Mouse (Mus musculus) left cerebral cortex, postnatal 4 days (tissue): ENCODE measurements around the gene Clec16a. TPM values are rescaled to one million over a fixed set of nuclear protein-coding genes. Genes with fewer than 3 reads are reported as not detected.
A peak's percentile ranks its signal among the peaks of the same experiment; 100 is the strongest.

Experiments used
- DNase-seq: peaks from one replicate; pipeline ENCODE4 v3.0.0-alpha.2; 2022
- intact Hi-C: fragments of 180-260 bp; cut with DNase I; formaldehyde crosslinking; loops from one replicate; pipeline ENCODE4 v1.15.1; 2025
- total RNA-seq, 2 experiments: library from RNA; stranded (reverse); gene quantifications; 2 replicates each; pipeline ENCODE4 v1.2.3; 2021

Clec16a gene
- total RNA-seq: 10 to 100 TPM; 59.0 to 66.1 TPM

DNA sequence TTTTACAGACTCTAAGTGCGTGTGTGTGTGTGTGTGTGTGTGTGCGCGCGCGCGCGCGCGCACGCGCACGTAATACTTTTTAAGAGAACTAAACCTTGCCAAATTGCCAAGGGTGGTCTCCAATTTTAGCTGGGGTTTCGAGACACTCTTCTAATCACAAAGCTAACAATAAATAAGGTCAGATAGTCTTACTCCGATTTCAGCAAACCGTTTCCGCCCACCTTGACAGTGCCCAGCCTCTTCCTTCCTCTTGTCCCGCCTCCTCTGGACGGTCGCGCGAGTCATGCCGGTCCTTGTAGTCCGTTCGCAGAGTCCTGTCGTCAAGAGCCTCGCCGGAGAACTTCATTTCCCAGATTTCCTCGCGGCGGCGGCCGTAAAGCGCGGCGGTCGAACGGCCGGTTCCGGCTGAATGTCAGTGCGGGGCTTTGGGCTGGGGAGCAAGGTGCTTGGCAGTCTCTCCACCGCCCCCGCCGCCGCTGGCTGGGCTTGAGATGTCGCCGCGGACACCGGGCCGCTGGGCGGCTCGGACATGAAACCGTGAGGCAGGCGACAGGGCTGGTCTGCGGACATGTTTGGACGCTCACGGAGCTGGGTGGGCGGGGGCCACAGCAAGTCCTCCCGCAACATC lies at the start of gene Clec16a:
TSS of gene Clec16a (plus strand) at position 345 of the 628 bp plus-strand sequence.
- DNase-seq: peak; percentile 96
- intact Hi-C loops: no loop called here

DNA sequence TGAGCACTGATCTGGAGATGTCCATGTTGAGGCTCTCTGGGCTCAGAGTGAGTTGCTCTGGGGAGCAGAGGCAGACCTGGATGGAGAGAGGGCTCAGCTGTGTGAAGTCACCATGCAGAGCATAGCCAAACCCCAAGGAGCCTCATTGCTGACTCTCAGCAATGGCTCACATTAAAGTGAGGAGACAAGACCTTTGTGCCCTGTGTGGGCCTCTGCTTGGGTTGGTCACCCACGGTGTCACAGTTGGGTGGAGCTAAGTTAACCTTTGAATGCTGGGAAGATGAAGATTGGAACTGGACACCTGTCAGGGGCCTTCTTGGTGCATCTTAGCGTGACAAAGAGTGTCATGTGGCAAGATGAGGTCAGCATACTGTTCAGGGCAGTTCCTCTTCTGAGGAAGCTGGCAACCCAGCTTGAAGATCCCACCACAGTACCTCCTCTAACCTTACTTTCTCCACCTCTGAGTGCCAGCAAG lies 49.3 kb upstream of the Clec16a start:
- intact Hi-C loops: no loop called here
- DNase-seq: no peak

DNA sequence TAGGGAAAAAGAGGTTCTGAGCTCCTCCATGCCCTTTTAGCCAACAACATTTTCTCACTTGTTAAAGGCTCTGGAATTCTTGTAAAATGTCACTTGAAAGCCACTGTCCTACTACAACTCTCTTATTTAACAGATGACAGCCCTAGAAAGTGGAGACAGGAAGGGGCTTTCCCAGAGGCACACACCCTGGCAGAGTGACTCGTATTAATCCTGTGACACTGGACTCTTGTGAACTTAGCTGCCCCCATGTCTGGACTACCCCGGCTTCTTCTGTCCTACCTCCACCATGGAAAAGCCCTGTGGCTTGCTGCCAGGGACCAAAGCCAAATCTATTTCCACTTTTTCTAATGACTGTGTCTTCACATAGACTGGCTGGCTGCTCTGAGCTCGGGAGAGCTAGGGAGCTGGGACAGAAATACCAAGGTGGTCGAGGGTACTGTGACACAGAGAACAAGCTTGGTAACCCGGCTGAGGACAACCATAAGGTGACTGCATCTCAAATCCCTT lies 47.0 kb upstream of the Clec16a start:
- intact Hi-C loops: no loop called here
- DNase-seq: peak; percentile 35

DNA sequence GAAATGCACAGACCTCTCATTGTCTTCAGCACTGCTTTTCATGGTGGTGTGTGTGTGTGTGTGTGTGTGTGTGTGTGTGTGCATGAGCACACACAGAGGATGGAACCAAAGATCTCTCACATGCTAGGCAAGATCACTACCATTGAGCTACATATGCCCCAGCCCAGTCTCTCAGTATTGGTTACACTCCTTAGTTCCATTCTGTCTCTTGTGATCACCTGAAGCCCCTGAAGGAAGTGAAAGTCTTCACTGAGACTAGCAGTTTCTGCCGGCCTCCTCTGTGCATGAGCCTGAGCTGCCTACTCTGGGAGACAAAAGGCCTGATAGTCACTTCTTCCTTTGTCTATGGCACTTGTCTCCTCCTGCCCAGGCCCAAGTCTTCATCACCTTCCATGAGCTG lies 46.0 kb upstream of the Clec16a start:
- intact Hi-C loops: no loop called here
- DNase-seq: no peak

DNA sequence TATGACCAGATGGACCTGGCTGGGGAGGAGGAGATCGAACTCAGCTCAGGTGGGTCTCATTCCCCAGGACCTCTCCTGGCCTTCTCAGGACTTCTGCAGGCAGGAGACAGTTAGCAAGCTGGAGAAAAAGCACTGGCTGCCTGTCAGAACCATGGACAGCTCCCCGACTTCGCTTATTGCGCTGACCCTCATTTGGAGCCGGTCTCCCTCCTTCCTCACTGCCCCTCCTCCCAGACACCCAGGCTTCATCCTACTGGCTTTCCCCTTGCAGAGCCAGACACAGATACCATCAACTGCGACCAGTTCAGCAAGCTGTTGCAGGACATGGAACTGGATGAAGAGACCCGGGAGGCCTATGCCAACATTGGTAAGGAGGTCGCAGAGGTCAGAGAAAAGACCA lies 43.3 kb upstream of the Clec16a start:
- intact Hi-C loops: no loop called here
- DNase-seq: peak; percentile 32

DNA sequence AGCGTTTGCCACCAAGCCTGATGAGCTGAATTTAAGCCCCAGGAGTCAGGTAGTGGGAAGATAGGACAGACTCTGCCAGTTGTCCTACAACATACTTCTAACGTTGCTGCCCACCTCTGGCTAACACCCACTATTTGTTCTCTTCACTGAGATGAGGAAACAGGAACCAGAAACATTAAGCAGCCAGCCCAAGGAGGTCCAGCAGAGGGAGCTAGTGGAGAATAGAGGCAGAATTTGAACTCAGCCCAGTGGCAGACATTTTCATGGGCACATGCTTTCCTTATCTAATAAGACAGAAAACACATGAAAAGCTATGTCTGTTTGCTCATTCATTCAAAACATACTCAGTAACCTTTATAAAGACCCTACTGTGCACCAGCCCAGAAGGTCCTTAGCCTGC lies 42.1 kb upstream of the Clec16a start:
- DNase-seq: no peak
- intact Hi-C loops: no loop called here

DNA sequence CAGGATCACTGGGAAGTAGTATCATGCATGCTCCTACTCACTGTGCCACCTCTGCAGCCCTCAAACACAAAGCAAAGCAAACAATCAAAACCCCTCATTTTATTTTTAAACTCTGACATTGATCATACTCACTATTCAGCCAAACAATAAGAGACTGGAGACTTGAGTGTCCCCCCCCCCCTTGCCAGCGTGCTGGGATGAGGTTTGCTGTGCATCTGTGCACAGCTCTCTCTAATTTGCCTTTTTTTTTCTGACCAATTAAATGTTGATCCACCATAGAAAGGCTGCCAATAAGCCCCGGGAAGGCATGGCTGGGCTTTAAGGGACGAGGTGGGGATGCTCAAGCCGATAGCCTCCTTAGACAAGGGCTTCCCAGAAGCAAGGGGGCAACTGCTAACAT lies 37.7 kb upstream of the Clec16a start:
- intact Hi-C loops: no loop called here
- DNase-seq: no peak

DNA sequence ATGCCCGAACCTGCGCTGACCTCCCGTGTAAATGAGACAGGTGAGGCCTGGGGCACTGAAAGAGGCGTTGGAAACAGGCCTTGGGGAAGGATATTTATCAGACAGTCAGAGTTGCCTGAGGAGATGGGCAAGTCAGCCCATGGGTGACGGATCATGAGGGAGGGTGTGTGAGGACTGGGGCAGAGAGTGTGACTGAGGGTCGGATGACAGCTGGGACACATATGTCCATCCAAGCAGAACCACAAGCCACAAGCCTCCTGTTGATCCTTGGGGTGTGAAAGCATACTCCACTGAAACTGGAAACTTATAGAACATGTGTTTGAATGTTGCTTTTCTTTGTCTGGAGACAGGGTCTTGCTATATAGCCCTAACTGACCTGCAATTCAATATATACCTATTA lies 36.4 kb upstream of the Clec16a start:
- intact Hi-C loops: no loop called here
- DNase-seq: no peak

DNA sequence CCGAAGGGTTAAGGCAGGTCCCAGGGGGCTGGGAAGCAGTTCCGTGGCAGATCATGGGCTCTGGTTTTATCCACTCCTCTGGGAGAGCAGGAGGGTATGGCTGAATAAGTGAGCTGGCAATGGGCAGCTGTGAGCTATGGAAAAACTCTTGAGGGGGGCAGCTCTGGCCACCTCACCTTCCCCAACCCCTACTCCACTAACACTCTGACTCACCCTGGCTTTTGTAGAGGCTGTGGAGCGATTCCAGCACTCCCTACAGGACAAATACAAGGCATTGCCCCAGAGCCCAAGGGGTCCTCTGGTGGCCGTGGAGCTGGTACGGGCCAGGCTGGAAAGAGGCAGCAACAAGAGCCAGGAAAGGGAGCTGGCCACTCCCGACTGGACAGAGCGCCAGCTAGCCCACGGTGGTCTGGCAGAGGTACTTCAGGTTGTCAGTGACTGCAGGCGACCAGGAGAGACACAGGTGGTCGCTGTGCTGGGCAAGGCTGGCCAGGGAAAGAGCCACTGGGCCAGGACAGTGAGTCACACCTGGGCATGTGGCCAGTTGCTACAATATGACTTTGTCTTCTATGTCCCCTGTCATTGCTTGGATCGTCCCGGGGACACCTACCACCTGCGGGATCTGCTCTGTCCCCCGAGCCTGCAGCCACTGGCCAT lies 34.5 kb upstream of the Clec16a start:
- intact Hi-C loops: no loop called here
- peak; percentile 64 for DNase-seq

DNA sequence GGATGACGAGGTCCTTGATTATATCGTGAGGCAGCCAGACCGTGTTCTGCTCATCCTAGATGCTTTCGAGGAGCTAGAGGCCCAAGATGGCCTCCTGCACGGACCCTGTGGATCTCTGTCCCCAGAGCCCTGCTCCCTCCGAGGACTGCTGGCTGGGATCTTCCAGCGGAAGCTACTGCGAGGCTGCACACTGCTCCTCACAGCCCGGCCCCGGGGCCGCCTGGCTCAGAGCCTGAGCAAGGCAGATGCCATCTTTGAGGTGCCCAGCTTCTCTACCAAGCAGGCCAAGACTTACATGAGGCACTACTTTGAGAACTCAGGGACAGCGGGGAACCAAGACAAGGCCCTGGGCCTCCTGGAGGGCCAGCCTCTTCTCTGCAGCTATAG lies 34.0 kb upstream of the Clec16a start:
- intact Hi-C loops: no loop called here
- DNase-seq: peak; percentile 53

DNA sequence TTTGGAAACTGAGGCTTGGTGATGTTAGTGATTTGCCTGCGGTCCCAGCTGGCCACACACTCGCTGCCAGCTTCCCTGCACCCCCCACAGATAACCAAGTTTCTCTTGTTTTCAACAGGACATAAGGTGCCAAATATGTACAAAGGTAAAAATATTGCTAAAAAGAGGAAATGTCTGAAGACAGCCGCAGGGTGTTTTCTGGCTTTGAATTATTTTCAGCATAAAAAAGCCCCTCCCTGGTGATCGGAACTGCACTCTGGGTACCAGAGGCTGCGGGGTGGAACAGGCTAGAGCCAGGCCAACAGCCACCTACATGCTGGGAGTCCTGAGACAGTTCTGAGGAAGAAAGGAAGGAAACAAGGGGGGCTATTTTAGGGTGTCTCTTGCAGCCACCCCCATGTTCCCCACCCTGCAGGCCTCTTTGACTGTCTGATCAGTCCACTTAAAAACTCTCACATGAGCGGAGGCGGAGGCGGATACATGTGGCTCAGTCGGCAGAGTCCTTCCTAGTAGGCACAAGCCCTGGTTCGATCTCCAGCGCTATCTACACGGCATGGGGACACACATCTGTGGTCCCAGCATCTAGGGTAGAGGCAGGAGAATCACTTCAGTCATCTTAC lies 29.1 kb upstream of the Clec16a start:
- intact Hi-C loops: no loop called here

DNA sequence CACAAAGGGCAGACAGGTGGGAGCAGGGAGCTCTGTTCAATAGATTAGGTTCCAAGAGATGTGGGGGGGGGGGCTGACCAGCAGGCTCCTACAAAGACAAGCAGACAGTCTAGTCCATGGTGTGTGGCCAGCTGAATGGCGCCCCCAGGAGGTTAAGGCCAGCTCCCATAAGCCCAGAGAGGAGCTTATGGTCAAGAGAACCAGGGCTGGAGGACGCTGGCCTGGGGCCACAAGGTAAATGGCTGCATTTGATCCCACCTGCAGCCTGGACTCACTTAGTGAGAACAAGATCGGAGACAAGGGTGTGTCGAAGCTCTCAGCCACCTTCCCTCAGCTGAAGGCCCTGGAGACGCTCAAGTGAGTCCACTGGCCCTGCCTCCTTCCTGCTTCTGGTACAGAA lies 27.1 kb upstream of the Clec16a start:
- intact Hi-C loops: no loop called here
- no peak for DNase-seq

More for the DNA sequence above, 29.1 kb upstream of the Clec16a start:
- no peak for DNase-seq

DNA sequence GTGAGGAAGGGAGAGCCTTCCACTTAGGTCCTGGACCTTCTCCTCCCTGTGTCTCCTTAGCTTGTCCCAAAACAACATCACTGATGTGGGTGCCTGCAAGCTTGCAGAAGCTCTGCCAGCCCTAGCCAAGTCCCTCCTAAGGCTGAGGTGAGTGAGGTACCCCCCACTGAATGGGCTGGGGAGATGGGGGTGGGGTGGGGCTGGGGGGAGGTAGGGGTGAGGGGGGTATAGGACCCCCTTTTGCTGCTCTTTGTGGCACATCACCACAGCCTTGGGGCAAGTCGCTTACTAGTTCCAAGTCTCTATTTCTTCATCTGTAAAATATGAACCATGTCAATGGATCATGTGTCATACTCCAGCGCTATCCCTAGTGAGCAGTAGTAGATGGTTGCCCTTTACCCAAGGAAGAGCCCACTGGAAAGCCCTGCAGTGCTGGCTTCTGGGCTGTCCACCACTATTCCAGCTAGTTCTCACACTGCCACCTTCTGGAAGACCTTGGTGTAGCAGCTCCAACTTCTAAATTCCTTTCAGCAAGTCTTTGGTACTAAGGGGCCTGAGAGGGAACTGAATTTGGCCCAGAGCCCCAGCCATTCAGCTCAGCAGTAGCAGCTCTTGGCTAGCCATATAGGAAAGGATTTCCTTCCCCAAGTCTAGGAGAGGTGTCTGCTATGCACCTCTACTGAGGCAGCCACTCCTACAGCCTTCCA lies 24.1 kb upstream of the Clec16a start:
- intact Hi-C loops: loop anchor here (5.0 to 10.0 kb wide), 3 partner anchors 104 to 426 kb away; no protein-coding TSS in a partner anchor
- DNase-seq: peak; percentile 86

DNA sequence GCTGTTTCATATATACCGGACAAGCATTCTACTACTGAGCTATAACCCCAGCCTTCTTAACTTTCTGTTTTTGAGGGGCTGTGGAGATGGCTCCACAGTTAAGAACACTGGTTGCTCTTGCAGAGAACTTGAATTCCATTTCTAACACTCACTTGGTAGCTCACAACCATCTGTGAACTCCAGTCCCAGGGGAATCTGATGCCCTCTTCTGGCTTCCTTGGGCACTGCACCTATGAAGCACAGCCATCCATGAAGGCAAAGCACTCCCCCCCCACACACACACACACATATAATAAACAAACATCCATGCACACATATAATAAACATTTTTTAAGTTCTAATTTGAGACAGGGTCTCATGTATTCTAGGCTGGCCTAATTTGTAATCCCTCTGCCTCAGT lies 22.3 kb upstream of the Clec16a start:
- peak; percentile 76 for DNase-seq
- intact Hi-C loops: loop anchor here (5.0 to 10.0 kb wide), 3 partner anchors 106 to 428 kb away; no protein-coding TSS in a partner anchor

DNA sequence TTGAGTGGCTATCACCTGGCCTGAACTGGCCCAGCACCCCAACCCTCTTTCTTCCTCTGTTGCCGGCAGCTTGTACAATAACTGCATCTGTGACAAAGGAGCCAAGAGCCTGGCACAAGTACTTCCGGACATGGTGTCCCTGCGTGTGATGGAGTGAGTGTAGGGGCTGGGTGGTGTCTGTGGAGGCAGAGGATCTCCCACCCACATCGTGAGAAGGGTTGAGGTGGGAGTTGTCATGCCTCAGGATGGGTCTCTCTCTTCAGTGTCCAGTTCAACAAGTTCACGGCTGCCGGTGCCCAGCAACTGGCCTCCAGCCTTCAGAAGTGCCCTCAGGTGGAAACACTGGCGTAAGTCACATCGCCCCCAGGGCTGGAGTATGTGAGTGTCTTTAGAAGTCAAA lies 21.5 kb upstream of the Clec16a start:
- DNase-seq: no peak
- intact Hi-C loops: loop anchor here (5.0 to 10.0 kb wide), 3 partner anchors 106 to 429 kb away; no protein-coding TSS in a partner anchor

DNA sequence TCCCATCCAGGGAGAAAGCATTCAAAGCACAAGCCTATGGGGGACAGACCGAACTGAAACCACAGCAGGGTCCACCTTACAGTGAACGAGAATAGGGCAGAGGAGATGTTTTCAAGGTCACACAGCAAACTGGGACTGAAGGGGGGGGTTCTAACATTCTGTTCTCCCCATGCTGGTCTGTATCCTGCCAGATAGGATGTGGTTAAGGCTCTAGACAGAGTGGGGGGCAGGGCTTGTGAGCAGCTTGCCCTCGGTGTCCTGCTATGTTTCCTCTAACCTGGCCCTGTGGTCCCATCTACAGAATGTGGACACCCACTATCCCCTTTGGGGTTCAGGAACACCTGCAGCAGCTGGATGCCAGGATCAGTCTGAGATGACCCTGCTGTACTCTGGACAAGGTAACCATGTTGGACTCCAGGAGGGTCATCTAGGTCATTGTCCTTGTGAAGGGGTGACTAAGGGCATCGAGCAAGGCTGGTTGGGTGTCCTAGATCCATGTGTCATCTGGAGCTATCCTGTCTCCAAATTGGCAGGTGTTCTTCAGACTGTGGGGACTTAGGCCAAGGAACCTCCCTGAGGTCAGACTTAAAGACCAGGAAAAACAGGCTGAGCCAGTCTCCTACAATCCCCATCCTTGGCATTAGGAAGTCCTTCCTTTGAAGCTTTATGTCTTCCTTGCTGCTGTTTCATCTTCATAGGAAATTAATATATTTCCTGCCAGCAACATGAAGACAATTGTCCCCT lies 20.1 kb upstream of the Clec16a start:
- DNase-seq: no peak
- intact Hi-C loops: loop anchor here (5.0 to 10.0 kb wide), 3 partner anchors 108 to 430 kb away; no protein-coding TSS in a partner anchor

DNA sequence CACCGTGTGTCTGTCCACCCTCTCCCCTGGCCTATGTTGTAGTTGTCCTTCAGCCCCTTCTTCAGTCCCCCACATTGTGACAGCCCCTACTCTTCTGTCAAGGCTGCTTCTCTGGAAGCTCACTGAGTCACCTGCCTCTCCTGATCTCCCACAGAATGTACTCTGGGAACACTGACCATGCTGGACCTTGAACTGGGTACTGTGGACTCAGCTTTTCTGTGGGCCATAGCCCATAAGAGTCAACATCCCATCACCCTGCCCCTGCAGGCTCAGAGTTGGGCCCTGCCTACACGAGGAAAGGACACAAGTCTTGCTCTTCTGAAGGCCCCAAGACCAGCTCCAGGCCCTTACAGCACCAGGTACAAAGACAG lies 19.5 kb upstream of the Clec16a start:
- intact Hi-C loops: loop anchor here (10.0 kb wide), 1 partner anchor 431 kb away; no protein-coding TSS in a partner anchor

DNA sequence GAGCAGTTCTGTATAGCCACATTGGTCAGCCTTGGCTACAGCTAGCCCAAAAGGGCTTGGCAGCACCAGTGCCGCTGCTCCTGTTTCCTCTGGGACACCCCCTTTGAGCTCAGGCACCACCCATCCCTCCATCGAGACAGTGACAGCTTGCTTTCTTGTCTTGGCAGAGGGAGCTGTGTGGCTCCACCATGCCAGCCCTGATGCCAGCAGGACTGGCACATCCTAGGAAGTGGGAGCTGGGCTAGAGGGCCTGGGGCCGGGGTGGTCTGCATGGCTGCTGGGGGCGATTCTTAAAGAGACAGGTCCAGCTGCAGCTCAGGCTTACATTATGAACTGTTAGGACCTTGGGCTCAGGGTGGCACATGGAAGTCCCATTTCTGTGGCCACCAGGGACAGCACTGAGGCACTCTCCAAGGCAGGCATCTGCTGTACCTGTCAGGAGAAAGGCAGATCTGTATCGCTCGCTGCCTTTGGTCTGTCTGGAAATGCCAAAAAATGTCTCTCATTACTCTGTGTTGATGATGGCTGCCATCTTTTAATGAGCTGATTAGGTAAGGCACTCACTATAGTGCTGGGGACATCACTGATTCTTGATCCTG lies 18.0 kb upstream of the Clec16a start:
- DNase-seq: peak; percentile 69
- intact Hi-C loops: loop anchor here (10.0 kb wide), 1 partner anchor 432 kb away; no protein-coding TSS in a partner anchor

More for the DNA sequence above, 19.5 kb upstream of the Clec16a start:
- no peak for DNase-seq

DNA sequence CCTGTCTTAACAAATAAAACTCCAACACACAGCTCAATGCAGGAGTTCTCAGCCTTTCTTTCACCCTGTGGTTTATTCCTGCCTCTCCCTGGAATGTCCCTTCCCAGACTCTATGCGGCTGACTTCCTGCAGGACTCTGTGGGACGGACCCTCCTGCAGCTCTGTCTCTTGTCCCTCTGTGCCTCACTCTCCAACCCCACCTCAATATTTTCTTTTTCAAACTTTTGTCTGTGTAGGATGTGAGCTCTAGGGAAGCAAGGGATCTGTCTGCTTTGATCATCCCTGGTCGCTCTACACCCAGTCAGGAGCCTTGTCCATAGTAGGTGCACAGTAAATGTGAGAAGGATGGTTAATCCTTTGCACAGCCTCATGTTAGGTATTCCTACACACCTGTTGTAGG lies 16.8 kb upstream of the Clec16a start:
- no peak for DNase-seq
- intact Hi-C loops: loop anchor here (10.0 kb wide), 1 partner anchor 434 kb away; no protein-coding TSS in a partner anchor

DNA sequence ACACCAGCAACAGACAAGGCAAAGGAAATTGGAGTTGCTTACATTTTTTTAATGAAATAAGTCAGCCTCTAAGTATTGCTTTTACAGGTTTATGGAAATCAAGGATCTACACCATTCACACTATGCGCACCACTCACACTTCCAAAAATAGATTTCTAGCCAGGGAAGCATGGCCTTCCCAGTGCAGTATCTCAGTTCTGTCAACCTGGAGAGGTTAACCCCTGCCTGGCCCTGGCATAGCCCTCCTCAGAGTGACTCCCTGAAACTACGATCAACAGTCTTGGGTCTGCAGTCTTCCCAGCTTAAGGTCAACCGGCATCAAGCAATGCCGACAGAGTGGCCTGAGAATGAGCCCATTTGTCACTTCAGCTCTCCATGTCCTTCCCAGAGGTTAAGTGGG lies 15.0 kb upstream of the Clec16a start:
- DNase-seq: no peak

More for the DNA sequence above, 15.0 kb upstream of the Clec16a start:
- intact Hi-C loops: no loop called here
